Mouse (Mus musculus): ENCODE measurements around the gene Klhl6. TPM values are rescaled to one million over a fixed set of nuclear protein-coding genes. Genes with fewer than 3 reads are reported as not detected.

The Klhl6 gene
- polyA plus RNA-seq, 1 experiment from 2014 or later, result 6.0 TPM

- Histone ChIP-seq H3K4me1 (no peaks in the 10 kb centered on the region), H3K36me3 (no peaks in the 10 kb centered on the region), H3K9ac (replicated peaks) (no peak overlapping the region), H3K4me2 (replicated peaks) (no peak overlapping the region), H3K9me3 (no peaks in the 10 kb centered on the region), H3K27ac (replicated peaks) (no peak overlapping the region), H3K4me3 (no peak overlapping the region), H3K27me3 (no peaks in the 10 kb centered on the region)
- ATAC-seq (ENCODE audit: low FRiP score, low read depth), result no peak
- WGBS, result 100% methylated on average over 1 of the region's 1 CpGs
Measured at GRCm38 (mm10) chr16:19967897-19968392, 14.9 kb downstream of the Klhl6 start.

- Histone ChIP-seq H3K9ac (replicated peaks) (no peak overlapping the region), H3K27ac (replicated peaks) (no peak overlapping the region), H3K4me1 (no peaks in the 10 kb centered on the region), H3K4me2 (replicated peaks) (no peak overlapping the region), H3K27me3 (no peaks in the 10 kb centered on the region), H3K36me3 (no peaks in the 10 kb centered on the region), H3K4me3 (no peak overlapping the region), H3K9me3 (no peaks in the 10 kb centered on the region)
- ATAC-seq (ENCODE audit: low FRiP score, low read depth), result no peak
Measured at GRCm38 (mm10) chr16:19966976-19967375, 15.9 kb downstream of the Klhl6 start.

DNA sequence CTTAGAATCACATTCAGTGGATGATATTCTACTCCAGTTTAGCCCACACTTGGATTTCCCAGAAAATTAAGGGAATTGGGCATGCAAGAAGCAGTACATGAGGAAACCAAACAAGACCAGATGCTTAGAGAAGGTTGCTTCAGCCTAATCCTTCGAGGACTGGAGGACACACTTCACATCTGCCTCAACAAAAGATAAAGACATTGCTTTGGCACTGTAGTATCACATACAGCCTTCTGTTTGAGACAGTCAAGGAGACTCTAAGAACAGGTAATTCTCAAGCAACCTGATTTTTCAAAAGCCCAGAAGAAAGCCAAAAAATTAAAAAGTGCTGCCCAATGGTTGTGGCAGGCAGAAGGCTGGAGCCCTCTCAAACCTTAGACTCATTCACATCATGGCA, 16.4 kb downstream of the Klhl6 start:
- no peaks in the 10 kb centered on the region for H3K27me3 ChIP-seq
- ATAC-seq (ENCODE audit: low FRiP score, low read depth), result no peak
- no peaks in the 10 kb centered on the region for H3K4me1 ChIP-seq
- 72% methylated on average over 1 of the region's 1 CpGs for WGBS
- no peaks in the 10 kb centered on the region for H3K9me3 ChIP-seq
- H3K4me3 ChIP-seq, result no peak overlapping the region
- no peak overlapping the region for H3K4me2 ChIP-seq (replicated peaks)
- H3K36me3 ChIP-seq, result no peaks in the 10 kb centered on the region
- H3K9ac ChIP-seq (replicated peaks), result no peak overlapping the region
- H3K27ac ChIP-seq (replicated peaks), result no peak overlapping the region

DNA sequence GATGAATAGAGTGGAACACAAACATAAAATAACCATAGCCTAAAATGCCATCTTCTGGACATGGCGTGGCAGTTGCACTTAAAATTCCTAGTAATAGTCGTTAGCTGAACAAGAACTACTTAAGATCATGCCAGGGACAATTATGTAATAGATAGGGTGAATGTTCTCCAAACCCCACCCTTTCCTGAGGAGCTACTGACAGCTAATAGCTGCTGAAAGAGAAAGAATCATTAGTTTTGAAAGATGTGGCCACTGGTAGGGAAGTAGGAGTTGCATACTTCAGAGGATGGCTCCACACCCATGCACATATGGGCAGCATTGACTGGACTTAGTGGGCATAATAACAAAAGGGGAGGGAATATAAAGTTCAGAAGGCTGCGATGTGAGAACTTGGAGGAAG, 19.9 kb downstream of the Klhl6 start:
- Histone ChIP-seq H3K36me3 (no peaks in the 10 kb centered on the region), H3K4me3 (no peak overlapping the region), H3K9me3 (no peaks in the 10 kb centered on the region), H3K4me1 (no peaks in the 10 kb centered on the region), H3K27ac (replicated peaks) (no peak overlapping the region), H3K4me2 (replicated peaks) (no peak overlapping the region), H3K27me3 (no peaks in the 10 kb centered on the region), H3K9ac (replicated peaks) (no peak overlapping the region)
- no peak for ATAC-seq (ENCODE audit: low FRiP score, low read depth)
- 84% methylated on average over 3 of the region's 3 CpGs for WGBS

DNA sequence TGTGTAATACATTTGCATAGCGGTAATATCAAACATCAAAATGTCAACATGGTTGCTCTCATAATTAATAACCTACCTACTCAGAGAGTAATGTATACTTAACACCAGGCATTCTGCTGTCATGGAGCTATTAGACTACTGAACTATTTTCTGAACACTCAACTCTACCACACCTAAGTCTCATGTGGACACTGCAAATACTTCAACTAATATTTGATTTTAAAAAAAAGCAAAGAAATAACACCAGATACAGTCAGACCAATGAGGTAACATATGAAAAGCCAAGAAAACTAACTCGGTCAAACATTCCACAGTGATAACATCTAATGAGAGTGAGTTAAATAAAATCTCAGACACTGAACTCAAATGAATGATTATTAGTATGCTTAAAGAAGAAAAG, 21.8 kb downstream of the Klhl6 start:
- ATAC-seq (ENCODE audit: low FRiP score, low read depth), result no peak
- H3K4me2 ChIP-seq (replicated peaks), result no peak overlapping the region
- 95% methylated on average over 2 of the region's 2 CpGs for WGBS
- no peak overlapping the region for H3K9ac ChIP-seq (replicated peaks)
- no peaks in the 10 kb centered on the region for H3K9me3 ChIP-seq
- H3K36me3 ChIP-seq, result no peaks in the 10 kb centered on the region
- H3K27ac ChIP-seq (replicated peaks), result no peak overlapping the region
- H3K4me3 ChIP-seq, result no peak overlapping the region
- no peaks in the 10 kb centered on the region for H3K27me3 ChIP-seq
- no peaks in the 10 kb centered on the region for H3K4me1 ChIP-seq

DNA sequence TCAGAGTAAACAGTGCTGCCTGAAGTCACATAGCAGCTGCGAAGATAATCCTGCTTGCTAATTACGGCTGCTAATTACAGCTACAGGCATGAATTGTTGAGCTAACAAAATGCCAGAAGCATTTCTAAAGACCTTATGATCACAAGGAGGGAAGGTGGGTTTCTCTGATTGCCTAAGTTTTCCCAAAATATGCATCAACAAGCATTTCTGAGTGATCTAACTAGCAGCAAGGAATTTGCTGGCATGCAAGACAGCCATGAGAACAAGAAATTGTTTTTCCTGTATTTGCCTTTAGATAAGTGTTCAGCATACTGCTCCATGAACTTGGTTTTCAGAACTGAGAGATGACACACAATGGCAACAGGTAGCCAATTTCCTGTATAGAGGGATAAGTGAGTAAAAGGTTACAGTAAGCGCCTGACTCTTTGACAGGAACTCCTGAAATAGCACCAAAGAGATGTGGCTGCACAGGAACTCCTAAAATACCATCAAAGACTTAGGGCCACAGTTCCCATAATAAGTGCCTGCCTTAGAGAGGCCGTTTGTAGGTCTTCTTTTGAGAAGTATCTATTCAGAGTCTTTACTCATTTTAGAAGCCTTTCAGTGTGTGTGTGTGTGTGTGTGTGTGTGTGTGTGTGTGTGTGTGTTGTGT, 22.3 kb downstream of the Klhl6 start:
- H3K4me1 ChIP-seq, result no peaks in the 10 kb centered on the region
- no peak for ATAC-seq (ENCODE audit: low FRiP score, low read depth)
- no peak overlapping the region for H3K4me3 ChIP-seq
- no peak overlapping the region for H3K4me2 ChIP-seq (replicated peaks)
- 65% methylated on average over 4 of the region's 4 CpGs for WGBS
- H3K36me3 ChIP-seq, result no peaks in the 10 kb centered on the region
- no peaks in the 10 kb centered on the region for H3K9me3 ChIP-seq
- H3K27me3 ChIP-seq, result no peaks in the 10 kb centered on the region
- no peak overlapping the region for H3K27ac ChIP-seq (replicated peaks)
- no peak overlapping the region for H3K9ac ChIP-seq (replicated peaks)

DNA sequence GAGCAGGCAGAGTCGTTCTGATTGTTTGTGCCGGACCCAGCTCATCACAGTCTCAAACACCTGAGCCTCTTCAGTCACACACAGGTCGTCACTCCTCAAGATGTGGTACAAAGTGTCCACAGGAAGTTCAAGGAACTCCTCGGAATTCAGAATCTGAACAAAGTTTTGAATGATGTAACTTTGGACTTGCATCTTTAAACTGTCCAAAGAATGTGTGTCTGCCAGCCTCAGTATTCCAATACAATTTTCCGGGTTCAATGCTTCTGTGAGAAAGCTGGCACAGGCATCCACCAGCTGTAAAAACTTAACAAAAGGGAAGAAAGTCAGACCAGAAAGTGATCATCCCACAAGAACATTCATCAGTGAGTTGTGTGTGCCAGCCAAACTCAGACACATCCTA, 25.8 kb downstream of the Klhl6 start:
- 86% methylated on average over 5 of the region's 5 CpGs for WGBS
- Histone ChIP-seq H3K36me3 (no peaks in the 10 kb centered on the region), H3K4me3 (no peak overlapping the region), H3K4me1 (no peaks in the 10 kb centered on the region), H3K27me3 (no peaks in the 10 kb centered on the region), H3K4me2 (replicated peaks) (no peak overlapping the region), H3K27ac (replicated peaks) (no peak overlapping the region), H3K9ac (replicated peaks) (no peak overlapping the region), H3K9me3 (no peaks in the 10 kb centered on the region)
- ATAC-seq (ENCODE audit: low FRiP score, low read depth), result no peak

- Histone ChIP-seq H3K9me3 (no peaks in the 10 kb centered on the region), H3K4me1 (no peaks in the 10 kb centered on the region), H3K27ac (replicated peaks) (no peak overlapping the region), H3K9ac (replicated peaks) (no peak overlapping the region), H3K4me2 (replicated peaks) (no peak overlapping the region), H3K36me3 (no peaks in the 10 kb centered on the region), H3K27me3 (no peaks in the 10 kb centered on the region), H3K4me3 (no peak overlapping the region)
- no peak for ATAC-seq (ENCODE audit: low FRiP score, low read depth)
- 92% methylated on average over 3 of the region's 3 CpGs for WGBS
Measured at GRCm38 (mm10) chr16:19947336-19947735, 35.5 kb downstream of the Klhl6 start.

- Histone ChIP-seq H3K4me3 (no peak overlapping the region), H3K9me3 (no peaks in the 10 kb centered on the region), H3K4me1 (no peaks in the 10 kb centered on the region), H3K4me2 (replicated peaks) (no peak overlapping the region), H3K36me3 (no peaks in the 10 kb centered on the region), H3K27ac (replicated peaks) (no peak overlapping the region), H3K27me3 (no peaks in the 10 kb centered on the region), H3K9ac (replicated peaks) (no peak overlapping the region)
- WGBS, result 84% methylated on average over 11 of the region's 11 CpGs
- ATAC-seq (ENCODE audit: low FRiP score, low read depth), result no peak
Measured at GRCm38 (mm10) chr16:19946578-19947298, 36.1 kb downstream of the Klhl6 start.

DNA sequence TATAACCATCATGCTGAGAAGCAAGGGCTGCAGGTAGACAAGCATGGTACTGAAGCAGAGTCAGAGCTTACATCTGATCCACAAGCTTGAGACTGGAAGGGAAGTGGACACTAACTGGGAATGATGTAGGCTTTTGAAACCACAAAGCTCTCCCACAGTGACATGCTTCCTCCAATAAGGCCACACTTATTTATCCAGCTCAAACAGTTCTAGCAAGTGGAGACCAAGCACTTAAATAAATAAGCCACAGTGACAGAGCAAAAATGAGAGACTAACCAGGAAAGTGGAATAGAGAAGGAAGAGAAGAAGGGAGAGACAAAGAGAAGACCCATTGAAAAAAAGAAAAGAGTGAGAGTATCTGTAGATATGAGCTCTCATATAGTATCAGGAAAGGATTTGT, 62.0 kb downstream of the Klhl6 start:
- no peaks in the 10 kb centered on the region for H3K27me3 ChIP-seq
- ATAC-seq (ENCODE audit: low FRiP score, low read depth), result no peak
- H3K4me2 ChIP-seq (replicated peaks), result no peak overlapping the region
- no peak overlapping the region for H3K27ac ChIP-seq (replicated peaks)
- H3K36me3 ChIP-seq, result no peaks in the 10 kb centered on the region
- H3K9me3 ChIP-seq, result no peaks in the 10 kb centered on the region
- H3K4me3 ChIP-seq, result no peak overlapping the region
- H3K9ac ChIP-seq (replicated peaks), result no peak overlapping the region
- H3K4me1 ChIP-seq, result no peaks in the 10 kb centered on the region

DNA sequence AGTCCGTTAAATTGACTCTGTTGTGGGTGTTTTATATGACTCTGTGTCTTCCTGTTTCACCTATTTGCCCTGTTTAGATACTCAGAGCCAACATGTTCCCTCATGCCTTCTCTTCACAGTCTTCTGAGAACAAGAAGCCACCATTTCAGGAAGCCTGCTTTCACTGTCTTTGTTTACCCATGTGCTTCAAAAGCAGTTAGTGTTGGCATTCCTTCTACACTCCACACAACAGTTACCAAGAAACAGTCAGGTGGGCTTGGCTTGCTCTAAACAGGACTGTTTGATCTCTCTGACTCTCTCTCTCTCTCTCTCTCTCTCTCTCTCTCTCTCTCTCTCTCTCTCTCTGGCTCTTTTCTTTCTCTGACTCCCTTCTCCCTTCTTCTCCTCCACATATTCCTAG, 64.6 kb downstream of the Klhl6 start:
- no peaks in the 10 kb centered on the region for H3K9me3 ChIP-seq
- ATAC-seq (ENCODE audit: low FRiP score, low read depth), result no peak
- H3K27ac ChIP-seq (replicated peaks), result no peak overlapping the region
- H3K9ac ChIP-seq (replicated peaks), result no peak overlapping the region
- H3K36me3 ChIP-seq, result no peaks in the 10 kb centered on the region
- no peaks in the 10 kb centered on the region for H3K27me3 ChIP-seq
- H3K4me2 ChIP-seq (replicated peaks), result no peak overlapping the region
- no peak overlapping the region for H3K4me3 ChIP-seq
- 85% methylated on average over 1 of the region's 1 CpGs for WGBS
- H3K4me1 ChIP-seq, result no peaks in the 10 kb centered on the region

DNA sequence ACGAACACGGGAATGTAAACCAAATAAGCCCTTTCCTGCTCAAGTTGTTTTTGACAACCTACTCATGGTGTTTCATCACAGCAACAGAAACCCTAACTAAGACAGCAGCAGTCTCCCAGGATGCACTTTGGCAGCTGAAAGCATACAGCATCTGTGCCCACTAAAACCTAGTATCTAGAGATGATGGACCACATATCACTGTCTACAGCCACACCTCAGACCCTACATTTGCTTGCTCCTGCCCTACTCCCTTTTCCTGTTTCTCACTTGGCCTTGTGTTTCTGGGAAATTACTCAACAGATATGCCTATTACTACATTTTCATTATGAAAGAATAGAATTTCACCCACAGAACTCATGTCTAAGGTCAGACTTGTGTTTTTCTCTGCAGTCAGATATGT, 70.3 kb downstream of the Klhl6 start:
- Histone ChIP-seq H3K9me3 (no peaks in the 10 kb centered on the region), H3K4me3 (no peak overlapping the region), H3K9ac (replicated peaks) (no peak overlapping the region), H3K27me3 (no peaks in the 10 kb centered on the region), H3K4me1 (no peaks in the 10 kb centered on the region), H3K4me2 (replicated peaks) (no peak overlapping the region), H3K36me3 (no peaks in the 10 kb centered on the region), H3K27ac (replicated peaks) (no peak overlapping the region)
- WGBS, result 77% methylated on average over 2 of the region's 2 CpGs
- no peak for ATAC-seq (ENCODE audit: low FRiP score, low read depth)

DNA sequence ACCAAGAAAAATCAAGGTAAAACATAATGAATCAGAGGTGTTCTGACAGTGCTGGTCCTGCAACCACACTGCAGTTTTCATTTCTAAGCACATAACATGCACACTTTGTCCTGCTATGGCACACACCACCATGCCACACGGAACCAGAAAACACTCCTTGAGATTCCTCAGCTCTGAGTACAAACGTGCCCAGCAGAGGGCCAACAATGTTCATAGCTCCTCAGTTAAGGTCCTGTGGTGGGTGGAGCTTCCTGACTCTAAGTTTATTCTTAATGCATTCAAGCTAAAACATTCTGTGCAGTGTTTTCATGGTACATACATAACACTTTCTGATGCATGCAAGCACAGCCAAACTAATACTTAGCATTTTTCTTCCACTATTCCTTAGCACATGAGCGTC, 74.5 kb downstream of the Klhl6 start:
- Histone ChIP-seq H3K4me1 (no peaks in the 10 kb centered on the region), H3K27ac (replicated peaks) (no peak overlapping the region), H3K9ac (replicated peaks) (no peak overlapping the region), H3K4me3 (no peak overlapping the region), H3K36me3 (no peaks in the 10 kb centered on the region), H3K4me2 (replicated peaks) (no peak overlapping the region), H3K27me3 (no peaks in the 10 kb centered on the region), H3K9me3 (no peaks in the 10 kb centered on the region)
- no peak for ATAC-seq (ENCODE audit: low FRiP score, low read depth)
- WGBS, result 63% methylated on average over 3 of the region's 3 CpGs
